Mouse (Mus musculus): ENCODE results near the gene 1700125H20Rik.

- TF ChIP-seq GATA1 (IDR thresholded peaks at IDR 0.05; ENCODE audit: borderline replicate concordance, low read length) = no peak
- TF ChIP-seq FLI1 (IDR thresholded peaks at IDR 0.05; ENCODE audit: low read length) = no peak
Measured at GRCm38 (mm10) chr11:85184839-85185238, 14.6 kb downstream of the 1700125H20Rik start.

Data from megakaryocyte, embryonic 14.5 days (primary cell).